Mouse (Mus musculus): ENCODE data around the gene Gng12.

GRCm38 (mm10) chr6:67034331-67035130, 138.3 kb downstream of the Gng12 start:
- TF ChIP-seq CTCF (IDR thresholded peaks at IDR 0.05; ENCODE audit: low read depth) (no peak), EP300 (IDR thresholded peaks at IDR 0.05; ENCODE audit: low read depth) (peak; percentile 89)

Measured in liver, embryonic 14.5 days (tissue).